Mouse (Mus musculus) spleen, adult 2 months (tissue): ENCODE measurements around the gene Prickle4. TPM values are rescaled to one million over a fixed set of nuclear protein-coding genes. Genes with fewer than 3 reads are reported as not detected.
A peak's percentile ranks its signal among the peaks of the same experiment; 100 is the strongest.

ENCODE experiments used
- DNase-seq, 2 experiments: peaks; one replicate each; pipeline versions ENCODE4 v3.0.0 to v3.0.0-alpha.2; 2012 to 2021; ENCODE audit warnings: low spot score in 2 of 2, low read depth in 1 of 2
- H3K27ac ChIP-seq: fragments of 200-500 bp; 2 replicates; pipeline ENCODE4 v1.5.1; 2012; ENCODE audit warnings: low read length, inconsistent platforms; ENCODE audit not compliant: insufficient read depth
- H3K27me3 ChIP-seq: fragments of 200-500 bp; 2 replicates; pipeline ENCODE4 v1.6.1; 2012; ENCODE audit warnings: mild to moderate bottlenecking, moderate library complexity, low read length, inconsistent platforms; ENCODE audit not compliant: control insufficient read depth, insufficient read depth
- H3K36me3 ChIP-seq: fragments of 200-500 bp; 2 replicates; pipeline ENCODE4 v1.6.1; 2012; ENCODE audit warnings: mild to moderate bottlenecking, low read length, inconsistent platforms; ENCODE audit not compliant: control insufficient read depth, insufficient read depth
- H3K4me1 ChIP-seq: fragments of 200-500 bp; 2 replicates; pipeline ENCODE4 v1.6.1; 2011; ENCODE audit warnings: inconsistent platforms; ENCODE audit not compliant: control insufficient read depth, insufficient read depth, insufficient read length
- H3K4me3 ChIP-seq: fragments of 200-500 bp; 2 replicates; pipeline ENCODE4 v1.5.1; 2011; ENCODE audit warnings: mild to moderate bottlenecking, inconsistent platforms; ENCODE audit not compliant: insufficient read depth, insufficient read length; ENCODE audit errors: extremely low read depth
- CTCF ChIP-seq: fragments of 200-500 bp; IDR thresholded peaks from 2 replicates; pipeline ENCODE4 v1.5.1; 2011; ENCODE audit warnings: mild to moderate bottlenecking, inconsistent platforms; ENCODE audit not compliant: insufficient read depth, insufficient read length, insufficient replicate concordance; ENCODE audit errors: extremely low read depth
- POLR2A ChIP-seq: fragments of 200-500 bp; IDR thresholded peaks from 2 replicates; pipeline ENCODE4 v1.6.1; 2011; ENCODE audit warnings: low read depth, low read length, inconsistent platforms
- WGBS: fragments of 180-500 bp; shearing (Covaris S2); methylation state at CpG from one replicate; pipeline ENCODE4 v1.1.7; 2018; 5-methylcytosine and 5-hydroxymethylcytosine counted together
- polyA plus RNA-seq: library from polyadenylated mRNA; depleted of rRNA; stranded (reverse); fragments of >200 nt; gene quantifications from 2 replicates; pipeline ENCODE4 v1.2.3, GENCODE M21; 2012; rRNA removed

Gene Prickle4
- polyA plus RNA-seq = 0.83 and 1.7 TPM in 2 replicates

DNA sequence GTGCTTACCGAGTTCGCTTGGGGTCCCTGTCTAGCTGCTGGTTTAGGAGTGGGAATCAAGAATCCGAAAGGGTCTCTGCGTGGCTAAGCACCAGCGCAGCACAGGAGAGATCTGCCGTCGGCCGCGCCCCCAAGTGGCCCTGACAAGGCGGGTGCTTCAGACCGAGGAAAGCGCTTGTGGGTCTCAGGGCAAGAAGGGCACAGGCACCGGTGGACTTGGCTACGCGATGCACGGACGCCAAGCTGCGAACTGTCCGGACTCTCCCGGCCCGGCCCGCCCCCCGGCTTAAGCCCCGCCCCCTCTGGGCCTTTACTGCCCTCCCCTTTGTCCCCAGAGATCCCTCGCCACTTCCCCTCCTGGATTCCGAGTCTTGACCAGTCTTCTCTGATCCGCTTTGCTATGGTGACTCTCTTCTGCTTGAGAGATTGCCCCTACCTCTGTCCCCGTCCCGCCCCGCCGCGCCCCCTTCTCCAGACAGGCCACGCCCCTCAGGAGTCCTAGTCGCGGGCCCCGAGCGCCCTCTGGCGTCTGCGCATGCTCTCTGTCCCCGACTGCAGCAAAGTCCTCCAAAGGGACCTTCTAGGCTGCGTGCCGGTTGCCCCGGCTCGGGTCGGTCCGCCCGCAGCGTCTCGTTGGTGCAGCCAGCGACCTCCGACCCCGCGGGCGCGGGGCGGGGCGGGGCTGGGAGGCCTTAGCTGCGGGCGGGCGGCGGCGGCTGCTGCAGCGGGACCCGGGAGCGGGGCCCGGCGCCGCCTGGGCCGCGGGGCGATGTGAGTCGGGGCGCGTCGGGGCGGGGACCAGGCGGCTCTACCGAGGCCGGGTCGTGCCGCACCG, at the start of gene Prickle4:
Prickle4 (minus strand) TSS at position 234 of the 834 bp plus-strand sequence.
- Histone ChIP-seq H3K4me3 (peak within 1 kb of the TSS; percentile 64), H3K4me1 (no peaks in the 10 kb centered on the region), H3K27ac (no peak within 1 kb of the TSS), H3K36me3 (no peaks in the 10 kb centered on the region), H3K27me3 (peaks cover 3% of the 10 kb centered on the region; the same call in 1 of the 2 replicates)
- WGBS = 1% methylated on average over 78 of the region's 82 CpGs
- peak; percentile 73 to 94 for DNase-seq
- TF ChIP-seq CTCF (peak; percentile 94), POLR2A (no peak)

DNA sequence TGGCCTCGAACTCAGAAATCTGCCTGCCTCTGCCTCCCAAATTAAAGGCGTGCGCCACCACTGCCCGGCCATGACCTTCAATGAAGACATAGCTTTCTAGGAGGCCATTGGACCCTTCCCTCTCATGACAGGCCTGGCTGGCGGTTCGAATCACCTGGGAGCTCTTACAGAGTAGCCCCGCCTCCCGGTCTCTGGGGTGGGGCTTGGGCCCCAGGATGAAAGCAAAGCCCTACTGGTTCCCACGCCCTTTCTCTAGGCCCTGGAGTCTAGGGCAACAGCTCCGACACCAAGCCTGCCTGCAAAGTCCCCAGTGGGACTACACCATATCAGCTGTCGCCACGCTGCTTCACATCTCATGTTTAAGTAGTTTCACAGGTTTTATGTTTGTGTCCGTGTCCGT, 49.5 kb upstream of the Prickle4 start:
- Histone ChIP-seq H3K27ac (no peak overlapping the region), H3K27me3 (no peaks in the 10 kb centered on the region), H3K4me1 (peaks cover 43% of the 10 kb centered on the region), H3K36me3 (peaks cover 3% of the 10 kb centered on the region; the same call in 1 of the 2 replicates), H3K4me3 (no peak overlapping the region)
- DNase-seq = no peak
- no peak for TF ChIP-seq CTCF
- TF ChIP-seq POLR2A = no peak
- WGBS = 94% methylated on average over 14 of the region's 14 CpGs

DNA sequence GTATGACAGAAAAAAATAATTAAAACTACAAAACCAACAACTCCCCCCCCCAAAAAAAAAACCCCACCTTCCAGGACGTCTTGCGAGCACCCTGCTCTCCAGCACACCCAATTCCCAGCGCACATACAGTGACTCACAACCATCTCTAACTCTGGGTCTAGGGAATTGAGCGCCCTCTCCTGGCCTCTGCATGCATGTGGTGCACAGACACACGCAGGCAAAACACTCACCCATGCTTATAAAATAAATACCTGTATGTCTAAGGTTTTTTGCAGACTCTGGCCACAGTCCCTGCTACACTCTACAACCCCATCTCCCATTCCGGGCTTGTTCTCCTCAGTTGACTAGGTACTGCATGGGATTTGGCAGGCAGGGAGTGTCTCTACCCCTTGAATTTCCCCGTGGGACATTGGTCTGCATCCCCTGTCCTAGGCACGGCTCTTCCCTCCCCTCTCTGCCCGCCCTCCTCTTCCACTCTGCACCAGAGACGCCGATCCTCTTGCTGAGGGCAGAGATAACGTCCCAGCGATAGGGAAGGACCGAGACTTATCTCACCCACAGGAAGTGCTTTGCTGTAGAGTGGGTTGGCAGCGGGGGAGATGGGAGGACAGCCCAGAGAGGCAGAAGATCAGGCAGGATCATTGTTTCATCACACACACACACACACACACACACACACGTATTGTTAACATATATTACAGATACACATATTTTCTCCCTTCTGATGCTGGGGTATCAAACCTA, 48.6 kb upstream of the Prickle4 start:
- peak in 1 of 2 experiments; percentile 47 for DNase-seq
- peak; percentile 37; the same call in 1 of the 2 replicates for TF ChIP-seq CTCF
- TF ChIP-seq POLR2A = no peak
- H3K4me1 ChIP-seq = peaks cover 34% of the 10 kb centered on the region; the same call in 1 of the 2 replicates
- H3K4me3 ChIP-seq = no peak overlapping the region
- H3K27me3 ChIP-seq = no peaks in the 10 kb centered on the region
- H3K36me3 ChIP-seq = peaks cover 3% of the 10 kb centered on the region; the same call in 1 of the 2 replicates
- peak overlapping the region; percentile 37 for H3K27ac ChIP-seq
- WGBS = 36% methylated on average over 16 of the region's 16 CpGs

DNA sequence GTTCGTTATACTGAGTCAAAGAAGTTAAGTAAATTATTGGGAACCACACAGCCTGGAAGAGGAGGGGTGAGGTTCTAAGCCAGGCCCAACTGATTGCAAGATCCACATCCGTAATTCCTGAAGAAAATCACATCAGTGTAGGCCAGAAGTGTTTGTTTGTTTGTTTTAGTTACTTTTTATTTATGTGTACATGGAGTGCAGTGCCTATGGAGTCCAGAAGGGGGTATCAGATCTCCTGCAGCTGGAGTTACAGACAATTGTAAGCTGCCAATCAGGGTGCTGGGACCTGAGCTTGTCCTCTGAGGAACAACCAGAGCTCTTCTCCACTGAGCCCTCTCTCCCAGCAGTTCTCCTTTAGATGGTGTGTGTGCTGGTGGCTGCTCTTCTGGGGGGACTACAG, 45.6 kb upstream of the Prickle4 start:
- TF ChIP-seq POLR2A = no peak
- TF ChIP-seq CTCF = no peak
- DNase-seq = no peak
- H3K4me1 ChIP-seq = peaks cover 31% of the 10 kb centered on the region; the same call in 1 of the 2 replicates
- H3K27ac ChIP-seq = peak overlapping the region; percentile 98; the same call in 1 of the 2 replicates
- 92% methylated on average over 2 of the region's 2 CpGs for WGBS
- H3K4me3 ChIP-seq = no peak overlapping the region
- peaks cover 3% of the 10 kb centered on the region; the same call in 1 of the 2 replicates for H3K36me3 ChIP-seq
- H3K27me3 ChIP-seq = no peaks in the 10 kb centered on the region

DNA sequence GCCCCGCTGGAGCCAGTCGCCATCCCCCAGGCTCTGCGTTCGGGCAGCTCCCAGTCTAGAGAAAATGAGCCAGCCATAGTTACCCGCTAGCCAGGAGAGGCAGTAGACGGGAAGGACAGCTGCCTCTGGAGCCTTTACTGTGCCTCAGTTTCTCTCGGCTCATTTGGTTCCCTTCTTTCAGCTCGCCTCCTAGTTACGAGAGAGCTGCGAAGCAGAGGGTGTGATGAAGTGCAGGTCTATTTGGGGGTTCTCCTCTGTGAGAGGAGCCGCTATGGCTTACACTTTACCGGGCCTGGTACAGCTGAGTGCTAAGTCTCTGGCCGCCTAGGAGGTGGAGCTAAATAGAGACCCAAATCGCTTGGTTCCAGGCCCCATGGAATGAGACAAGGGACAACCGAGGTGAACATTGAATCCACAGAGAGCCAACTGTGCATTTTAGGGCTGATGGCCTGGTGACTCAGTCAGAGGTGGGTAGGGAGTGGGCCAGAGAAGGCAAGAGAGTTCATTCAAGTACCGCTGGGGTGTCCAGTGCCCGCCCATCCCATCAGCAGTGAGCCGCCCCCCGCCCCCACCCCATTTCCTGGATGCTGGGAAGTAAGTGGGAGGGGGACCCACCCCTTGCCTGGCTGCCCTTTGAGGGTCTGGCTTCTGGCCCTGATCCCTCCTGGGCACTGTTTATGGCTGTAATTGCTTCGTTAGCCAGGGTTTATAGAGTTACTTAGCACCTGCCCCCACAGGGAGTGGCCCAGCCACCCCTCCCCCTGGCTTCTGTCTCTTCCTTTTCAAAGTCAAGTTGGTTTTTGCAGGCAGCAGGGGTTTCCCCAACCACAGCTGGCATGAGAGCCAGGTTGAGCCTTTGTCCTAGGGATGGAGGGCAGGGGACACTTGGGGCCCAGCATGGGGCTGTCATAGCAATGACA, 44.6 kb upstream of the Prickle4 start:
- Histone ChIP-seq H3K4me1 (peaks cover 31% of the 10 kb centered on the region; the same call in 1 of the 2 replicates), H3K27ac (peak overlapping the region; percentile 98), H3K36me3 (0 out of 2 replicates have a peak, but pooled peaks cover under 1% of the 10 kb centered on the region), H3K27me3 (no peaks in the 10 kb centered on the region), H3K4me3 (peak overlapping the region; percentile 82)
- peak; percentile 45 to 84 for DNase-seq
- TF ChIP-seq CTCF (no peak), POLR2A (peak; percentile 67; the same call in 1 of the 2 replicates)
- 9% methylated on average over 20 of the region's 20 CpGs for WGBS

DNA sequence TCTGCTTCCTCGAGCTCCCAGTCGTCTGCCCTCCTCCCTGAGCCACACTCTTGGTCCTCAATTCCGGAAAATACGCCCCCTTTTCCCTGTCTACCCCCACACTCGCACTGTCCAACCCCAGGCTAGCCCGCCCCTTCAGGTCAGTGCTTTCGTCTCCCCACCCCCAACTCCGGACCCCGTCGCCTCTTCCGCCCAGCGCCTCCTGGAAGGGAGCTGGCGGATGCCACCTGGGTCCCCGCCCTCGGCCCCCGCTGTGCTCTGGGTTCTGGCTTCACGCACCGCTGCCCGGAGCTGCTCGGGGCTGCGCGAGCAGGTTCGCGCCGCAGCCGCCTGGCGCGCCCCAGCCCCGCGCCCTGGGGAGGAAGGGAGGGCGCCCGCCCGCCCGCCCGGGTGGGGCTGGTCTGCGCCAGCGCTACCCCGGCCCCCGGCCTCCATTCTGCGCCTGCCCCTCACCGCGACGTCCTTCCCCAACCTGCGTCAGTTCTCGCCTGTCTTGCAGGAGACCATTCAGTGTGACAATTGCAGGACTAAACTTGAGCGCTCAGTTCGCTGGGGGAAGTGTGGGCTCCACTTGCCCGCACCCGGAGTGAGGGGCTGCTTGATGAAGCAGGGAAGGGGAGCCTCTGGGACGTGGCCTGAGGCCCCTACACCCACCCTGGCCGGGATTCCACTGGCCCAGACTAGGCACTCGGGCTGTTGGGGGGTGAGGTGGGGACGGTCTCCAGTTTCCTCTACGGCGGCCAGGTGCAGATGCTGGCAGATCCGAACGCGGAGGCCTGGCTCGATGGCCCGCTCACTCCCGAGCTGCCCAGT, 43.7 kb upstream of the Prickle4 start:
- TF ChIP-seq POLR2A (peak; percentile 6; the same call in 1 of the 2 replicates), CTCF (no peak)
- H3K27ac ChIP-seq = peak overlapping the region; percentile 98
- WGBS = 1% methylated on average over 50 of the region's 61 CpGs
- H3K4me3 ChIP-seq = peak overlapping the region; percentile 82
- H3K36me3 ChIP-seq = no peaks in the 10 kb centered on the region
- H3K4me1 ChIP-seq = peaks cover 26% of the 10 kb centered on the region; the same call in 1 of the 2 replicates
- peak; percentile 66 to 93 for DNase-seq
- H3K27me3 ChIP-seq = no peaks in the 10 kb centered on the region
